Mouse (Mus musculus) neural tube, embryonic 14.5 days (tissue): ENCODE data around the gene Snx32. TPM values are rescaled to one million over a fixed set of nuclear protein-coding genes. Genes with fewer than 3 reads are reported as not detected.

ENCODE experiments used
- ATAC-seq: fragments of 200-750 bp; cut with Nextera tagmentation; 2 replicates; pipeline ENCODE4 v1.8.0; 2017; ENCODE audit warnings: low read depth, mild to moderate bottlenecking, moderate TSS enrichment, moderate library complexity
- H3K27ac ChIP-seq: fragments of 300-500 bp; sonication (generic); 2 replicates; pipeline ENCODE4 v1.5.1; 2014; ENCODE audit warnings: low read depth, mild to moderate bottlenecking, control low read depth, low read length, moderate library complexity, mixed read lengths
- H3K27me3 ChIP-seq: fragments of 300-500 bp; sonication (generic); 2 replicates; pipeline ENCODE4 v1.6.1; 2014; ENCODE audit warnings: low read length; ENCODE audit not compliant: control insufficient read depth, insufficient read depth
- H3K36me3 ChIP-seq: fragments of 300-500 bp; sonication (generic); 2 replicates; pipeline ENCODE4 v1.6.1; 2014; ENCODE audit warnings: low read length, mixed read lengths; ENCODE audit not compliant: control insufficient read depth, insufficient read depth
- H3K4me1 ChIP-seq: fragments of 300-500 bp; sonication (generic); 2 replicates; pipeline ENCODE4 v1.6.1; 2014; ENCODE audit warnings: low read length; ENCODE audit not compliant: control insufficient read depth, insufficient read depth
- H3K4me2 ChIP-seq: fragments of 300-500 bp; sonication (generic); 2 replicates; pipeline ENCODE4 v1.6.1; 2014; ENCODE audit warnings: mild to moderate bottlenecking, low read depth, low read length, control low read depth
- H3K4me3 ChIP-seq: fragments of 300-500 bp; sonication (generic); 2 replicates; pipeline ENCODE4 v1.5.1; 2014; ENCODE audit warnings: low read depth, low read length, control low read depth, mixed read lengths
- H3K9ac ChIP-seq: fragments of 300-500 bp; sonication (generic); replicated peaks from 2 replicates; pipeline ENCODE4 v1.6.1; 2014; ENCODE audit warnings: low read depth, mild to moderate bottlenecking, control low read depth, low read length, mixed read lengths
- H3K9me3 ChIP-seq: fragments of 300-500 bp; sonication (generic); 2 replicates; pipeline ENCODE4 v1.6.1; 2016; ENCODE audit warnings: low read length; ENCODE audit not compliant: control insufficient read depth
- WGBS: fragments of 180-500 bp; shearing (Covaris S2); extraction: QIAGEN DNeasy Blood & Tissue Kit; methylation state at CpG from one replicate; pipeline ENCODE4 v1.1.7; 2014; 5-methylcytosine and 5-hydroxymethylcytosine counted together
- polyA plus RNA-seq: library from polyadenylated mRNA; unstranded; fragments of >200 nt; fragmentation: Nextera tagmentation; extraction: Ambion mirVana; gene quantifications from 2 replicates; pipeline ENCODE4 v1.2.1, GENCODE M21; 2014

Gene Snx32
- polyA plus RNA-seq, 1 experiment from 2014 or later, result 107 TPM

- no peak for ATAC-seq
- Histone ChIP-seq H3K36me3 (no peaks in the 10 kb centered on the region), H3K9me3 (no peaks in the 10 kb centered on the region), H3K4me1 (peaks cover 10% of the 10 kb centered on the region; the same call in 1 of the 2 replicates), H3K27ac (no peak overlapping the region), H3K4me2 (no peak overlapping the region), H3K27me3 (peaks cover 39% of the 10 kb centered on the region), H3K4me3 (no peak overlapping the region), H3K9ac (no peak overlapping the region)
- WGBS, result 92% methylated on average over 5 of the region's 5 CpGs
Measured at GRCm38 (mm10) chr19:5445747-5446146, 64.6 kb downstream of the Snx32 start.

DNA sequence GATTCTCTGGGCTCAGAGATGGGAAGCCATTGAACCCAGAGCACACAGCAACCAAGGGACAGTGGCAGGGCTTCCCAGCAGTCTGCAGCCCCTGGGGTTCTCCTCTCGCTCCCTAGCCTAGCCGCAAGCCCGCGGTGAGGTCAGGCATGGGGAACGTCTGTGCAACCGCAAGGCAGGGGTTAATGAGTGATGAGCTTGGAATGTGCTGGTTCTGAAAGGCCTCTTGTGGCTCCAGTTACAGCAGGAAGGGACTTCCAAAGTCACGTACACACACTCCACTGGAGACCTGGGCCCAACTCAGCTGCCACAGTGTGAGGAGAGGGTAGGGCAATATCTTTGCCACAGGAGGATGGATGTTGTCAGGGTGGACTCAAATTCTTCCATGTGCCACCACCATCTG is 65.4 kb downstream of the Snx32 start:
- H3K4me3 ChIP-seq, result no peak overlapping the region
- peaks cover 10% of the 10 kb centered on the region; the same call in 1 of the 2 replicates for H3K4me1 ChIP-seq
- H3K4me2 ChIP-seq, result no peak overlapping the region
- no peaks in the 10 kb centered on the region for H3K36me3 ChIP-seq
- 38% methylated on average over 7 of the region's 7 CpGs for WGBS
- peaks cover 37% of the 10 kb centered on the region for H3K27me3 ChIP-seq
- H3K9ac ChIP-seq, result no peak overlapping the region
- no peaks in the 10 kb centered on the region for H3K9me3 ChIP-seq
- no peak for ATAC-seq
- H3K27ac ChIP-seq, result no peak overlapping the region

DNA sequence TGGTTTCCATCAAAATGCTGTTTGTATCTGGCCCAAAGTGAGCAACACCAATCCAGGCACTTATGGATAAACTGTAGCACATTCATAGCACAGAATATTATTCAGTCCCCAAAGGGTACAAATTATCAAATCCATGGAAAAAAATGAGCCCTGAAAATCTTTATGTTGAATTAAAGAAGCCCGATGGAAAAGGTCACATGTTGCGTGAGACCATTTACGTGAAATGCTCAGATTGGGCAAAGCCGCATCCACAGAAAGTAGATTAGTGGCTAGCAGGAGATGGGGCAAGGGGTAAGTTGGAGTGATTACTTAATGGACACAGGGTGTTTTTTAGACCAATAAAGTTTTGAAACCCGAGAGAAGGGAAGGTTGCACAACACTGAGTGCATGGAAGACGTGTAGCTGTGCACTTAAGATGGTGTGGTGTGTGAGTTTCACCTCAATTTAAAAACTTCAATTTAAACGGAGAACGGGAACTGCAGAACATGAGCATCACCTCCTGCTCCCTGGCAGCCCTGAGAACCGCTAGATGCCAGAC is 65.9 kb downstream of the Snx32 start:
- H3K9ac ChIP-seq, result no peak overlapping the region
- 74% methylated on average over 9 of the region's 9 CpGs for WGBS
- H3K4me1 ChIP-seq, result peaks cover 10% of the 10 kb centered on the region; the same call in 1 of the 2 replicates
- no peaks in the 10 kb centered on the region for H3K9me3 ChIP-seq
- H3K4me2 ChIP-seq, result no peak overlapping the region
- no peak overlapping the region for H3K4me3 ChIP-seq
- no peaks in the 10 kb centered on the region for H3K36me3 ChIP-seq
- no peak for ATAC-seq
- H3K27me3 ChIP-seq, result peaks cover 32% of the 10 kb centered on the region
- no peak overlapping the region for H3K27ac ChIP-seq

Other genes starting within 250 kb of the Snx32 start
- 56.9 TPM in 2 replicates for gene Pacs1, start 237.4 kb downstream of the Snx32 start, polyA plus RNA-seq
- 321 and 329 TPM in 2 replicates for gene Sf3b2, start 215.1 kb downstream of the Snx32 start, polyA plus RNA-seq
- gene Gal3st3, start 212.2 kb downstream of the Snx32 start, polyA plus RNA-seq, result 31.0 and 38.3 TPM in 2 replicates
- gene Catsper1, start 174.8 kb downstream of the Snx32 start, polyA plus RNA-seq, result not detected in 2 replicates
- 10.7 and 10.8 TPM in 2 replicates for gene Cst6, start 161.0 kb downstream of the Snx32 start, polyA plus RNA-seq
- 38.7 and 41.6 TPM in 2 replicates for gene Eif1ad, start 143.8 kb downstream of the Snx32 start, polyA plus RNA-seq
- gene Banf1, start 143.4 kb downstream of the Snx32 start, polyA plus RNA-seq, result 274 and 327 TPM in 2 replicates
- 55.6 and 69.2 TPM in 2 replicates for gene Sart1, start 121.8 kb downstream of the Snx32 start, polyA plus RNA-seq
- gene Tsga10ip, start 108.0 kb downstream of the Snx32 start, polyA plus RNA-seq, result not detected in 2 replicates
- gene Drap1, start 85.6 kb downstream of the Snx32 start, polyA plus RNA-seq, result 208 and 254 TPM in 2 replicates
- 57.0 and 67.2 TPM in 2 replicates for gene AI837181, start 85.4 kb downstream of the Snx32 start, polyA plus RNA-seq
- gene Fosl1, start 63.0 kb downstream of the Snx32 start, polyA plus RNA-seq, result not detected in 2 replicates
- 8.0 and 11.0 TPM in 2 replicates for gene Ccdc85b, start 52.6 kb downstream of the Snx32 start, polyA plus RNA-seq
- 169 and 179 TPM in 2 replicates for gene Fibp, start 49.9 kb downstream of the Snx32 start, polyA plus RNA-seq
- gene Ctsw, start 42.0 kb downstream of the Snx32 start, polyA plus RNA-seq, result 4.2 and 4.4 TPM in 2 replicates
- gene Efemp2, start 36.6 kb downstream of the Snx32 start, polyA plus RNA-seq, result 30.4 and 45.1 TPM in 2 replicates
- 43.6 and 45.3 TPM in 2 replicates for gene Mus81, start 22.1 kb downstream of the Snx32 start, polyA plus RNA-seq
- gene Cfl1, start 20.1 kb downstream of the Snx32 start, polyA plus RNA-seq, result 3,473 and 3,739 TPM in 2 replicates
- 0.71 and 0.75 TPM in 2 replicates for gene 1700020D05Rik, start 6.8 kb downstream of the Snx32 start, polyA plus RNA-seq
- 0.14 TPM in 1 of 2 replicates, not detected in the other for gene Ovol1, start 50.1 kb upstream of the Snx32 start, polyA plus RNA-seq
- gene Ap5b1, start 57.5 kb upstream of the Snx32 start, polyA plus RNA-seq, result 2.6 and 3.7 TPM in 2 replicates
- 49.8 and 51.7 TPM in 2 replicates for gene Rnaseh2c, start 91.3 kb upstream of the Snx32 start, polyA plus RNA-seq
- gene Kat5, start 99.7 kb upstream of the Snx32 start, polyA plus RNA-seq, result 45.6 and 47.3 TPM in 2 replicates
- gene Rela, start 126.9 kb upstream of the Snx32 start, polyA plus RNA-seq, result 26.9 and 31.0 TPM in 2 replicates
- gene Sipa1, start 153.2 kb upstream of the Snx32 start, polyA plus RNA-seq, result 7.7 and 12.6 TPM in 2 replicates
- 6.8 and 11.1 TPM in 2 replicates for gene Map3k11, start 178.2 kb upstream of the Snx32 start, polyA plus RNA-seq
- 34.4 and 34.5 TPM in 2 replicates for gene Pcnx3, start 178.4 kb upstream of the Snx32 start, polyA plus RNA-seq
- gene Kcnk7, start 193.8 kb upstream of the Snx32 start, polyA plus RNA-seq, result not detected in 2 replicates
- gene Ehbp1l1, start 215.8 kb upstream of the Snx32 start, polyA plus RNA-seq, result 7.8 and 8.9 TPM in 2 replicates
- gene Fam89b, start 219.1 kb upstream of the Snx32 start, polyA plus RNA-seq, result 145 and 152 TPM in 2 replicates
- gene Ltbp3, start 230.4 kb upstream of the Snx32 start, polyA plus RNA-seq, result 14.0 and 25.7 TPM in 2 replicates